7 mouse cellular contexts compared by ENCODE assay signal in the genomic region with DNA sequence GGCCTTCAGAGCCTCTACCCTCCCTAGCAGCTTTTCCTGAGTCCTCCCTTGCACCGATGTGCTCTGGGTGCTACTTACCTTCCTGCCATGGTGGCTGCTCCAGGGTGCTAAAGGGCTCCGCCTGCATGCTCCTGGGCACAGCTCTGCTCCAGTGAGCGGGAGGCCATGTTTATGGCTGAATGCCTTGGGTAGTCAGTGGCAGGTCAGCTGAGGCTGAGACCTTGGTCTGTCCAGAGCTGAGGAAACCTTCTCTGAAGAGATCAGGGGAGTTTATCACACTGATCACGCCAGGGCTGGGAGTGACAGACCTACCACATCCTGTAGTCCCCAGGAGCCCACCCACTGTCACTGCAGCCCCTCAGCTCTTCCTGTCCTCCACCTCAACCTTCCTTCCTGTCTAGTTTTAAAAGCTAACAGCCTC. TPM values are rescaled to one million over a fixed set of nuclear protein-coding genes. Genes with fewer than 3 reads are reported as not detected.
DNase-seq lines count a peak whose midpoint lies in the region; ATAC-seq and TF ChIP-seq lines count a peak whose summit lies in the region.

A gene (minus strand): TSS at position 382 of the 421 bp plus-strand sequence.

- peak within 1 kb of the TSS; percentile 61 for H3K4me3 ChIP-seq in spleen, adult 2 months (ENCODE audit: extremely low read depth, insufficient read depth, insufficient read length)
- peak within 1 kb of the TSS; percentile 8 for H3K4me3 ChIP-seq in lung, embryonic 15.5 days

- no peak for TF ChIP-seq POLR2A in spleen, adult 2 months (IDR thresholded peaks at IDR 0.05; ENCODE audit: low read depth, low read length)

- H3K4me2 ChIP-seq in lung, embryonic 15.5 days = peak within 1 kb of the TSS; percentile 39

- no peak for TF ChIP-seq CTCF in spleen, adult 2 months (IDR thresholded peaks at IDR 0.05; ENCODE audit: extremely low read depth, insufficient read depth, insufficient read length, insufficient replicate concordance)

- peak; percentile 98 for ATAC-seq in inflammation-experienced regulatory T-cells, adult 6 months
- peak; percentile 81 for ATAC-seq in lung, embryonic 15.5 days (ENCODE audit: borderline replicate concordance, extremely low read depth, low FRiP score, low TSS enrichment)

- H3K27ac ChIP-seq in spleen, adult 2 months (ENCODE audit: insufficient read depth, low read length) = peak within 1 kb of the TSS; percentile 70
- peak within 1 kb of the TSS; percentile 24; the same call in 1 of the 2 replicates for H3K27ac ChIP-seq in lung, embryonic 15.5 days

- H3K27me3 ChIP-seq in spleen, adult 2 months (ENCODE audit: control insufficient read depth, insufficient read depth, low read length) = no peaks in the 10 kb centered on the region
- no peaks in the 10 kb centered on the region for H3K27me3 ChIP-seq in lung, embryonic 15.5 days

- H3K9me3 ChIP-seq in lung, embryonic 15.5 days = no peaks in the 10 kb centered on the region

- peaks cover 12% of the 10 kb centered on the region for H3K4me1 ChIP-seq in spleen, adult 2 months (ENCODE audit: control insufficient read depth, insufficient read depth, insufficient read length)
- H3K4me1 ChIP-seq in lung, embryonic 15.5 days = 0 out of 2 replicates have a peak, but pooled peaks cover 2% of the 10 kb centered on the region

- no peak within 1 kb of the TSS for H3K9ac ChIP-seq in lung, embryonic 15.5 days

- 10% methylated on average over 4 of the region's 4 CpGs for WGBS in spleen, adult 2 months
- WGBS in lung, embryonic 15.5 days = 65% methylated on average over 4 of the region's 4 CpGs

- peak; percentile 15 to 35 for DNase-seq in spleen, adult 2 months (ENCODE audit: low read depth in 1 of 2, low spot score in 2 of 2)
- no peak for DNase-seq in spleen, postnatal 14 days (ENCODE audit: low spot score in 2 of 2)
- DNase-seq in ovary, postnatal 10 days (ENCODE audit: low spot score) = no peak
- no peak for DNase-seq in cerebellum, adult 18-20 months
- no peak for DNase-seq in right cerebral cortex, adult 18-20 months

- peaks cover 12% of the 10 kb centered on the region for H3K36me3 ChIP-seq in spleen, adult 2 months (ENCODE audit: control insufficient read depth, insufficient read depth, low read length)
- peaks cover 33% of the 10 kb centered on the region for H3K36me3 ChIP-seq in lung, embryonic 15.5 days

RNA-seq across cellular contexts. Expression of the gene that starts here (rescaled TPM):
- 34.6 and 52.0 TPM in 2 replicates for polyA plus RNA-seq in spleen, adult 2 months (2012; rRNA removed)
- polyA plus RNA-seq in inflammation-experienced regulatory T-cells, adult 6 months (2017; shearing (Covaris generic)) = 10 to 100 TPM; 58.8 to 82.4 (median 67.8) TPM
- polyA plus RNA-seq in lung, embryonic 15.5 days (2015; fragmentation: Nextera tagmentation; extraction: Ambion mirVana) = 1.9 and 2.0 TPM in 2 replicates

Comparison
In these comparisons a context has a peak if more than half of its experiments do, and no peak if none do; other contexts are left out.
1. RNA of the gene that starts here (polyA plus RNA-seq): 58.8 to 82.4 TPM in inflammation-experienced regulatory T-cells, adult 6 months and 34.6 to 52.0 TPM in spleen, adult 2 months; 1.9 to 2.0 TPM in lung, embryonic 15.5 days; every median in the first group is over 10 times any median in the second.
2. DNase-seq: peak in spleen, adult 2 months (2 of 2); none in spleen, postnatal 14 days (0 of 2), ovary, postnatal 10 days (single experiment), cerebellum, adult 18-20 months (0 of 2) and right cerebral cortex, adult 18-20 months (single experiment).